Mouse (Mus musculus) cerebellum, postnatal 10 days (tissue): ENCODE measurements around the gene Cwc22.
A peak's percentile ranks its signal among the peaks of the same experiment; 100 is the strongest.

ENCODE experiments used
- DNase-seq, 2 experiments: peaks; one replicate each; pipeline ENCODE4 v3.0.0; 2021; ENCODE audit warnings: mixed read lengths in 2 of 2

Cwc22 gene

GRCm38 (mm10) chr2:77873806-77874205 is 72.4 kb downstream of the Cwc22 start:
- DNase-seq, result no peak

- no peak for DNase-seq
These were observed 73.5 kb downstream of the Cwc22 start for GRCm38 (mm10) chr2:77872676-77873075.

GRCm38 (mm10) chr2:77871146-77871545 is 75.0 kb downstream of the Cwc22 start:
- no peak for DNase-seq

GRCm38 (mm10) chr2:77869729-77870280 is 76.4 kb downstream of the Cwc22 start:
- no peak for DNase-seq

- no peak for DNase-seq
These were observed 82.2 kb downstream of the Cwc22 start for GRCm38 (mm10) chr2:77863934-77864333.

- DNase-seq, result no peak
These were observed 82.7 kb downstream of the Cwc22 start for GRCm38 (mm10) chr2:77863522-77863921.

- DNase-seq, result no peak
These were observed 104.7 kb downstream of the Cwc22 start for GRCm38 (mm10) chr2:77841464-77841863.

GRCm38 (mm10) chr2:77839587-77839986 is 106.6 kb downstream of the Cwc22 start:
- no peak for DNase-seq

GRCm38 (mm10) chr2:77838688-77839087 is 107.5 kb downstream of the Cwc22 start:
- DNase-seq, result no peak

GRCm38 (mm10) chr2:77835781-77836180 is 110.4 kb downstream of the Cwc22 start:
- peak; percentile 57 to 63 for DNase-seq
